Mouse (Mus musculus) heart, embryonic 11.5 days (tissue): ENCODE results near the gene Itgb3bp. TPM values are rescaled to one million over a fixed set of nuclear protein-coding genes. Genes with fewer than 3 reads are reported as not detected.

ENCODE experiments used
- ATAC-seq: fragments of 200-750 bp; cut with Nextera tagmentation; replicated peaks from 2 replicates; pipeline ENCODE4 v1.8.0; 2017; ENCODE audit warnings: moderate library complexity; ENCODE audit not compliant: insufficient number of reproducible peaks, low FRiP score, low TSS enrichment
- H3K27ac ChIP-seq: fragments of 300-500 bp; sonication (generic); 2 replicates; pipeline ENCODE4 v1.5.1; 2014; ENCODE audit warnings: mild to moderate bottlenecking, low read depth, low read length
- H3K27me3 ChIP-seq: fragments of 300-500 bp; sonication (generic); 2 replicates; pipeline ENCODE4 v1.6.1; 2014; ENCODE audit warnings: mild to moderate bottlenecking, low read length, mixed read lengths; ENCODE audit not compliant: control insufficient read depth, insufficient read depth
- H3K36me3 ChIP-seq: fragments of 300-500 bp; sonication (generic); 2 replicates; pipeline ENCODE4 v1.6.1; 2014; ENCODE audit warnings: mild to moderate bottlenecking, low read length, moderate library complexity, mixed read lengths; ENCODE audit not compliant: control insufficient read depth, insufficient read depth
- H3K4me1 ChIP-seq: fragments of 300-500 bp; sonication (generic); 2 replicates; pipeline ENCODE4 v1.6.1; 2014; ENCODE audit warnings: low read length; ENCODE audit not compliant: control insufficient read depth, insufficient read depth
- H3K4me2 ChIP-seq: fragments of 300-500 bp; sonication (generic); 2 replicates; pipeline ENCODE4 v1.6.1; 2014; ENCODE audit warnings: mild to moderate bottlenecking, moderate library complexity
- H3K4me3 ChIP-seq: fragments of 300-500 bp; sonication (generic); 2 replicates; pipeline ENCODE4 v1.5.1; 2014; ENCODE audit warnings: low read depth, low read length
- H3K9ac ChIP-seq: fragments of 300-500 bp; sonication (generic); 2 replicates; pipeline ENCODE4 v1.6.1; 2014; ENCODE audit warnings: mild to moderate bottlenecking, low read depth, low read length, moderate library complexity
- H3K9me3 ChIP-seq: fragments of 300-500 bp; sonication (generic); replicated peaks from 2 replicates; pipeline ENCODE4 v1.6.1; 2016; ENCODE audit warnings: low read length; ENCODE audit not compliant: control insufficient read depth
- WGBS: fragments of 180-500 bp; shearing (Covaris S2); extraction: QIAGEN DNeasy Blood & Tissue Kit; methylation state at CpG from one replicate; pipeline ENCODE4 v1.1.7; 2014; ENCODE audit not compliant: insufficient replicate concordance; 5-methylcytosine and 5-hydroxymethylcytosine counted together
- polyA plus RNA-seq: library from polyadenylated mRNA; unstranded; fragments of >200 nt; fragmentation: Nextera tagmentation; extraction: Ambion mirVana; gene quantifications from 2 replicates; pipeline ENCODE4 v1.2.1, GENCODE M21; 2014

The Itgb3bp gene
- polyA plus RNA-seq, 1 experiment from 2014 or later = 43.0 TPM

- Histone ChIP-seq H3K4me3 (no peak overlapping the region), H3K36me3 (no peaks in the 10 kb centered on the region), H3K27me3 (no peaks in the 10 kb centered on the region), H3K27ac (no peak overlapping the region), H3K4me2 (no peak overlapping the region), H3K4me1 (peaks cover 28% of the 10 kb centered on the region), H3K9me3 (no peaks in the 10 kb centered on the region), H3K9ac (no peak overlapping the region)
- no peak for ATAC-seq
- WGBS = 53% methylated on average over 10 of the region's 10 CpGs
Observed at GRCm38 (mm10) chr4:99941655-99942414, 12.2 kb upstream of the Itgb3bp start.

- Histone ChIP-seq H3K27ac (no peak overlapping the region), H3K9ac (no peak overlapping the region)
- 57% methylated on average over 16 of the region's 16 CpGs for WGBS
Observed at GRCm38 (mm10) chr4:99939711-99940505, 10.3 kb upstream of the Itgb3bp start.

GRCm38 (mm10) chr4:99936278-99936677 is 6.7 kb upstream of the Itgb3bp start:
- ATAC-seq = no peak
- Histone ChIP-seq H3K36me3 (no peaks in the 10 kb centered on the region), H3K4me3 (no peak overlapping the region), H3K4me1 (peaks cover 23% of the 10 kb centered on the region), H3K9ac (no peak overlapping the region), H3K27me3 (no peaks in the 10 kb centered on the region), H3K4me2 (no peak overlapping the region), H3K9me3 (no peaks in the 10 kb centered on the region), H3K27ac (no peak overlapping the region)
- WGBS = 91% methylated on average over 5 of the region's 5 CpGs

More at GRCm38 (mm10) chr4:99939711-99940505, 10.3 kb upstream of the Itgb3bp start:
- H3K4me1 ChIP-seq = peaks cover 28% of the 10 kb centered on the region
- H3K4me2 ChIP-seq = no peak overlapping the region
- no peaks in the 10 kb centered on the region for H3K27me3 ChIP-seq
- no peaks in the 10 kb centered on the region for H3K9me3 ChIP-seq
- H3K36me3 ChIP-seq = no peaks in the 10 kb centered on the region
- no peak overlapping the region for H3K4me3 ChIP-seq
- no peak for ATAC-seq

GRCm38 (mm10) chr4:99934859-99935258 is 5.2 kb upstream of the Itgb3bp start:
- Histone ChIP-seq H3K4me1 (peaks cover 21% of the 10 kb centered on the region), H3K36me3 (no peaks in the 10 kb centered on the region), H3K27ac (no peak overlapping the region), H3K4me2 (no peak overlapping the region), H3K9ac (no peak overlapping the region), H3K4me3 (no peak overlapping the region), H3K27me3 (no peaks in the 10 kb centered on the region), H3K9me3 (no peaks in the 10 kb centered on the region)
- WGBS = 90% methylated on average over 7 of the region's 7 CpGs
- no peak for ATAC-seq

GRCm38 (mm10) chr4:99931807-99932206 is 2.2 kb upstream of the Itgb3bp start:
- Histone ChIP-seq H3K36me3 (no peaks in the 10 kb centered on the region), H3K4me2 (peak overlapping the region; percentile 82), H3K4me1 (peaks cover 17% of the 10 kb centered on the region), H3K4me3 (peak overlapping the region; percentile 61), H3K27ac (peak overlapping the region; percentile 99), H3K27me3 (no peaks in the 10 kb centered on the region), H3K9me3 (no peaks in the 10 kb centered on the region), H3K9ac (peak overlapping the region; percentile 88; the same call in 1 of the 2 replicates)
- no peak for ATAC-seq
- WGBS = 64% methylated on average over 4 of the region's 4 CpGs

- Histone ChIP-seq H3K27ac (peak overlapping the region; percentile 99), H3K9me3 (no peaks in the 10 kb centered on the region), H3K4me2 (peak overlapping the region; percentile 82), H3K4me3 (peak overlapping the region; percentile 61), H3K27me3 (no peaks in the 10 kb centered on the region), H3K36me3 (no peaks in the 10 kb centered on the region), H3K9ac (peak overlapping the region; percentile 88), H3K4me1 (peaks cover 17% of the 10 kb centered on the region)
- no peak for ATAC-seq
- 42% methylated on average over 11 of the region's 11 CpGs for WGBS
Observed at GRCm38 (mm10) chr4:99931240-99931580, 1.6 kb upstream of the Itgb3bp start.

GRCm38 (mm10) chr4:99930518-99931239 is 1.1 kb upstream of the Itgb3bp start:
- ATAC-seq = no peak
- Histone ChIP-seq H3K9me3 (no peaks in the 10 kb centered on the region), H3K9ac (peak overlapping the region; percentile 88), H3K4me2 (peak overlapping the region; percentile 82), H3K27me3 (no peaks in the 10 kb centered on the region), H3K4me1 (peaks cover 17% of the 10 kb centered on the region), H3K36me3 (no peaks in the 10 kb centered on the region), H3K4me3 (peak overlapping the region; percentile 61), H3K27ac (peak overlapping the region; percentile 99)
- WGBS = 33% methylated on average over 10 of the region's 10 CpGs

- 4% methylated on average over 23 of the region's 23 CpGs for WGBS
- H3K27me3 ChIP-seq = no peaks in the 10 kb centered on the region
- no peaks in the 10 kb centered on the region for H3K36me3 ChIP-seq
- H3K4me2 ChIP-seq = peak within 1 kb of the TSS; percentile 82
- no peaks in the 10 kb centered on the region for H3K9me3 ChIP-seq
- peaks cover 17% of the 10 kb centered on the region for H3K4me1 ChIP-seq
- H3K4me3 ChIP-seq = peak within 1 kb of the TSS; percentile 61
- peak within 1 kb of the TSS; percentile 88 for H3K9ac ChIP-seq
- ATAC-seq = peak; percentile 85
- peak within 1 kb of the TSS; percentile 99 for H3K27ac ChIP-seq
Observed at GRCm38 (mm10) chr4:99929149-99929612, 432 bp downstream of the Itgb3bp start, which contains the start of gene Pgm1. Gene Pgm1, plus strand, starts transcription at chr4:99929414.
